Mouse (Mus musculus): ENCODE results near the gene 4921536K21Rik. TPM values are rescaled to one million over a fixed set of nuclear protein-coding genes. Genes with fewer than 3 reads are reported as not detected.

The 4921536K21Rik gene
- total RNA-seq (2014; fragmentation: Nextera tagmentation) = not detected in 2 replicates
- total RNA-seq (2017) = 0.56 TPM in 1 of 2 replicates, not detected in the other

DNA sequence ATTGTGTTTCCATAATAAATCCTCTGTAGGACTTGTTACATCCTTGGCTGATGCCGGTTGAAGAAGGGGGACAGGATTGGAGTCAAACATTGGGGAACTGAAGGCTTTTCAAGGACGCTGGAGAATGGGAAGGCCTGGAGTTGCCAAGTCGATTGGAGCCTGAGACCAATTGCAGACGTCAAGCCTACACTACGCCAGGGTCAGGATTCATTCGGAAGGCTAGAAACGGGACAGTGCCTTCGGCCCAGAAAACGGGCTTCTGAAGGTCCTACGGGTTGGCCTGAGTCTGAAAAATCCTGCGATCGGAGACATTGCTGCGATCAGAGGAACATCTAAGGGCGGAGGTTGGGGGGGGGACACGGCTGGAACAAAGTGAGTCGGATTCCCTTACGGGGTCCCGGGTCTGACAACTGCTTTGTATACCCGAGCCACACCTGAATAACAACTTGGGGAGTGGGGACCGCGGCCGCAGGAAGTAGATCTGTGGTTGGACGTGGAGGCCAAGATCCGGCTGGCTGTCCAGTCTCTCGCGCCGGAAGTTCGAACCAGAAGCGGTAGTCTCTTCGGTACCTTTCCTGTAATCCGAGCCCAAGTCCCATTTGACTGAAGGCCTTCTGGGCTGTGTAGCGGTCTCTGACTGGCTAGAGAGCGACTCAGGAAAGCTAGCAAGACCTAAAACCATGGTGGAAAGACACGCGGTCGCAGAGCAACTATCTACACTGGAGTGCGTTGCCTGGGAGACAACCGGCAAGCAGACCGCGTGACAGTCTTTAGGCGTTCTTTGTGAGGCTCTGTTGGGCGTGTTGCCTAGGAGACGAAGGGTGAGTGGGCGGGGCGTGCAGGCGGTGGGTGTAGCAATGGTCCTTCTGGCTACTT, at the start of gene 4921536K21Rik, which contains the start of gene Dusp18:
Gene 4921536K21Rik, minus strand, starts transcription at position 693 of the 876 bp plus-strand sequence.
Gene Dusp18, plus strand, starts transcription at position 835 of the 876 bp plus-strand sequence.
- peak; percentile 99 for ATAC-seq (replicated peaks; ENCODE audit: low FRiP score, low TSS enrichment, poor library complexity, severe bottlenecking)

DNA sequence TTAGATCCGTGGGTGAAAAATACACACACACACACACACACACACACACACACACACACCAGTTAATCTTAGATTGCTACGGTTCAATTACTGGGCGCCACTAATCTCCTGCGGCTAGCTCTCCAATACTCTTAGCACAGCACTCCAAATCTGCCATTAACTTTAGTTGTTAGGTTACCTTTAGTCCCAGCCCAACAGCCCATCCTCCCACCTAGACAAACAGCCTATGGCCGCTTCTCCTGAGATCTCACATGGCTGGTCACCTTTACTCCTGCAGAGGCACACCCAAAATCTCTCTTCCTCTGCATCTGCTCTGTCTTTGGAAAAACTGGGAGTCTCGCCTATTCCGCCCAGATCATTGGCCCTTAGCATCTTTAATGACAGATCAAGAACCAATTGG, 46.5 kb upstream of the 4921536K21Rik start:
- ATAC-seq (replicated peaks; ENCODE audit: low FRiP score, low TSS enrichment, poor library complexity, severe bottlenecking) = no peak

DNA sequence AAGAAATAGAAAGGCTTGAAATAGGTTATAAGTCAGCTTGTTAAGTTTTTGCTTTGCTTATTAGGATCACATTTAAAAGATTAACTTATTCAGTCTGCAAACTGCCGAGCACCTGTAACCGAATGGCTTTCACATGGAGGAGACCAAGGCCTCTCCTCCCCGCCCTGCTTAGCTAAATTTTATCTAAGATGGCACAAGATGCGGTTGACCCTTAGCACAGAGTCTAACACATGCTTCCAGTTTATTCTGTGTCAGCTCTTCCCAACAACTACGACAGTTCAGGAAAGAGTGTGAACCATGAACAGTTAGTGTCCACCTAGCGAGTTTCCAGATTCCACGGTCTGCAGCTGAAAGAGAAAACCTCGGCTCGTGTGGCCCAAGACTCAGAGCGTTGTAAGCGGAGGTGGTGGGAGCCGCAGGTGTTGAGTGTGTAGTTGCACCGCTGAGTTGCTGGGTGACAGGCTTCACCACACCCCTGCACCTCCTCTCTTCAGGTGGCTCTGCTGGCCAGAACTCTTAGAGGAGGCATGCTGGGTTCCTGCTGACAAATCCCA, 42.5 kb upstream of the 4921536K21Rik start:
- no peak for ATAC-seq (replicated peaks; ENCODE audit: low FRiP score, low TSS enrichment, poor library complexity, severe bottlenecking)

DNA sequence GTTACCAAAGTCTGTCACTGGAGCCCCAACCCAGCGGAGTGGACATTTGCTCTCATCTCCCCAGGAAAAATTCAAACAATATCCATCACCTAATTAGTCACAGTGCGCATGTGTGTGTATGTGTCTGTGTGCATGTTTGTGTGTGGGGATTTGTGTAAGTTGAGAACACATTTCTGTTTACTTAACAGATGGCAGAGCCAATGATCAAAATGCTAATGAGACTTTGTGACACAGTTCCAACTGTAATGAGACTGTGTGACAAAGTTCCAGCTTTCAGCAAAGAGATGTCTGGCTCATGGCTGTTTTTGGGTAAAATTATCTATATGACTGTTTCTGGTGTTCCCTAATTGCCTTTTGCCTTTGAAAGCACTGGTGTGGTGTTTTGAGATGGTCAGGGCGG, 41.4 kb upstream of the 4921536K21Rik start:
- no peak for ATAC-seq (replicated peaks; ENCODE audit: low FRiP score, low TSS enrichment, poor library complexity, severe bottlenecking)

DNA sequence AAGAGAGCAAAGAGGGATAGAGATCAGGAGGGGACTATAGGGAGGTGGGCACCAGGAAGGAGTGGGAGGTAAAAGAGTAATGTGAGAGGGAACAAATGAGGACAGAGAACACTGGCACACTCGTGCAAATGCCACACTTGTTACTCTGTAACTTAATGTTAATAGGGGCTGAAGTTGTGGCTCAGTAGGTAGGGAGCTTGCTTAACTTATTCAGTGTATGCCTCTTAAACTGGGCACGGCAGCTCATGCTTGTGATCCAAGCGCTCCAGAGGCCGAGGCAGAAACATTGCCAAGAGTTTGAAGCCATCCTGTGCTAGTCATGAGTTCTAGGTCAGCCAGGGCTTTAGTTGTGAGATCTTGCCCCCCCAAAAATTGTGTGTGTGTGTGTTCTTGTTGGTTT, 40.2 kb upstream of the 4921536K21Rik start:
- ATAC-seq (replicated peaks; ENCODE audit: low FRiP score, low TSS enrichment, poor library complexity, severe bottlenecking) = no peak

DNA sequence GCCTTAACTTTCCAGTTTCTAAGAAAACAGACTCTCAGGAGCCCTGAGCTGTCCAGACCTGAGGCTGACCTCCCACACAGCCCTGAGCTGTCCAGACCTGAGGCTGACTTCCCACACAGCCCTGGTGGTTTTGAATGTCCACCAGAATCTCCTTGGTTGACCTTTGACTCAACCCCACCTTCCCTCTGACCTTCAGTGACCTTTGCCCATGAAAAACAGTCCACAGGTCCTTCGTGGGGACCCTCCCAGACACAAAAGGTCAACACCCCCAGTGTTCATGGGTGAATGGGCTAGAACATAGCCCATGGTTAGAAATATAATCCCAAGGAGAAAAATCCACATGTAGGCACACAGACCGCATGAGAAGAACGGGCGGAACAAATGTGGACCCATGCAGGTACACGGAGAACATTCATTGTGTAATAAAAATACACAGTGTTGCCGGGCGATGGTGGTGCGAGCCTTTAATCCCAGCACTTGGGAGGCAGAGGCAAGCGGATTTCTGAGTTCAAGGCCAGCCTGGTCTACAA, 38.9 kb upstream of the 4921536K21Rik start:
- ATAC-seq (replicated peaks; ENCODE audit: low FRiP score, low TSS enrichment, poor library complexity, severe bottlenecking) = no peak

DNA sequence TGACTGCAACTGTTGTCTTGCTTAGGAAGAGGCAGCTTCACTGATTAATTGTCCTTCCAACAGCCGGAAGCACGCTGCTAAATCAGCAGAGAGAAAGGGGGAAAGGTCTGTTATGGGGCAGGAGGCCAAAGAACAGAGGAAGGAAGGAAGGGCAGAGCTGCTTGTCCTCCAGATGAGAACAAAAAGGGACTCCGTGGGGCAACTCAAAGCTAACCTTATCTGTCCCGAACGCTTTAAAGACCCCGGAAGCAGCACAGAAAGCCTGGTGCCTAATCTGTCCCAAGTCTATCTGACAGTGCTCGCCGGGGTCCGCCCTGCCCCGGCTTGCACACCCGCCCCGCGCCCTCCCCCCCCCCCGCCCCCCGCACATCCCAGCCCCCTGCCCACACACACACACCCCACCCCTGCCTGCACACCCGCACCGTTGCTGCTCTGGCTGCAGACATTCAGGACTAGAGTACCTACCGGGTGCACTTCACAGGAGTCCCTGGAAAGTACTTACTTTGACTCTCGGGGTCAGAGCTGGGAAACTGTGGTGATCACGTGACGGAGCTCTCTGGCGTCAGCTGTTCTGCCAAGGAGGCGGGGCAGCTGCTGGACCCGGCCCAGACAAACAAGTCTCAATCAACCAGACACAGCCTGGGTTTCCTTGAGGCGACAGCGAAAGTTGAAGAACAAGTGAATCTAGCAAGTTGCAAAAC, 36.8 kb upstream of the 4921536K21Rik start, which contains the start of gene Tcn2:
Gene Tcn2, minus strand, starts transcription at position 649 of the 701 bp plus-strand sequence.
- ATAC-seq (replicated peaks; ENCODE audit: low FRiP score, low TSS enrichment, poor library complexity, severe bottlenecking) = peak; percentile 85

DNA sequence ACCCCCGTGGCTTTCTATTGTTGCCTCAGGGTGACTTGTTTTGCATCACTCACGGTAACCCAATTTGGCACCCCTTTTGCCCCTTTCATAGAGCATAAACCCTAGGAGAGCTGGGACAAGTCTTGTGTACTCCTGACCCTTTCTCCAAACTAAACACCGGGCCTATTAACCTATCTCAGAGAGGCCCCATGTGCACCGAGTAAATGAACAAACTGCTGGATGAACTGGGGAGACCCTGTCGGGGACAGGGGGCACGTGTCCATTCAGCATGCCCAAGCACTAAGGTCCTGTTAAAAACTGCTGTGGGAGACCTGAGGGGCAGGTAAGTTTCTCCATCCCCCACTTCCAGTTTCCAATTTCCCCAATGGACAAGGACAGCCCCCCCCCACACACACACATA, 36.0 kb upstream of the 4921536K21Rik start:
- ATAC-seq (replicated peaks; ENCODE audit: low FRiP score, low TSS enrichment, poor library complexity, severe bottlenecking) = no peak

DNA sequence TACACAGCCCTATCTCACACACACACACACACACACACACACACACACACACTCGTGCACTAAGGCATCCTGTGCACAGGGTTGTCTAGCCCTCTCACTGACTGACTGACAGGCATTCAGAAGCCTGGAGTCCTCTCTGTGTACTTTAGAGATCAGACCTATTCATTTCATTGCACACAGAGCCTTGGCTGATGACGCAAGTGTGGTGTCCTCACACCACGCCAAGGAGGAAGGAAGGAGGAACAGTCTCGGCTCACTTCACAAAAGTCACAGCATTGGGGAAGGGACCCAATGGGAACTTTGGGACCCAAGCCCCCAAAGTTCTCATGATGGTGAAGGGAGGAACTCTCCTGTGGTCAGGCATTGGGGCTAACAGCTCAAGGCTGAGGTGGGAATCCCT, 35.1 kb upstream of the 4921536K21Rik start:
- ATAC-seq (replicated peaks; ENCODE audit: low FRiP score, low TSS enrichment, poor library complexity, severe bottlenecking) = no peak

DNA sequence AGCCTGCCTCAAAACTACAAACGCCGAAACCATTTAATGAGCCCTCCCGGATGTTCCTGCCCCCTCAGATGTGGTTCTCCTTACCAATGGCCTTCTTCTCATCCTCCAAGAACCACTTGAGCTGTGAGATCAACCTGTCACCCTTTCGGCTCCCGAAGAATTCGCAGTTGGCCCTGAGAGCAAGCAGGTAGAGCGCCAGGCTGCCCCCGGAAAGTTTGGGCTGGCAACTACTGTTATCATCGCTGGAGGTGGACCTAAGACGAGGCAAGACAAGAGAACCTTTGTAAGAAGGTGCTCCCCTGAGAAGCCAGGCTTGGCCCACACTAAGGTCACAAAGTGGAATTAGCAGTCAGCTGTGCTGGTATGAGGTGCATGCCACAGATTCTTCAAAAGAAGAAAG, 31.0 kb upstream of the 4921536K21Rik start:
- ATAC-seq (replicated peaks; ENCODE audit: low FRiP score, low TSS enrichment, poor library complexity, severe bottlenecking) = no peak

DNA sequence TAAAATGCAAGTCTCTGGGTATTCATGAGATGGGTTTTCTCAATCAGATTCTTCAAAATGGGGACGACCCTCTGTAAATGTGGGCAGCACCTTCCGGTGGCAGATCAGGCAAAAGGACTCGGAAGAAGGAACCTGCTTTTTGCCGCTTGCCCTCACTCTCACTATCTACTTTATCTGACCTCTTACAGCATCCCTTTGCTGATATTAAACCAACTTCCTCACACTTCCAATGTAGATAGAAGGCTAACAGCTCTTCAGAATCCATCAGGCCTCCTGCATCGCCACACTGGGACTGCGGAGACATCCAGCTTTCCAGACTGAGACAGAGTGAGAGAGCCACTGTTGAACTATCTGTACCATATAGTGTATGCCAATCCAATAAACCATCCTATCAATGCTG, 27.8 kb upstream of the 4921536K21Rik start:
- no peak for ATAC-seq (replicated peaks; ENCODE audit: low FRiP score, low TSS enrichment, poor library complexity, severe bottlenecking)

DNA sequence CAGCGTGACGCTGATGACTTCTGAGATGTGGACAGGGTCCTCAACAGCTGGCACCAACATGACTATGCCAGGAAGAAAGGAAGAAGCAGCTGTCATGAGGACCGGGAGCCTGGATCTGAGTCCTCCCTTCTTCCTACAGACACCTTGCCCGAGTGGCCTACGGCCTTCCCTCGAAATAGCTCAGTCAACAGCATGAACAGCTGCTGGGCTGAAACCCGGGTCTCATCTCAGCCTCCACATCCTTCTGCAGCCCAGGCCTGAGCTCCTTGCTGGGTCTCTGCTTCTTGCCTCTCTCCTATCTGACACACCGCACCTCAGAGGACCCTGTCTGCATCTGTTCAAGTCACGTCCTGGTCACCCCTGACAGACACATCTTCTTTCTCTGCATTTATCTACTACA, 27.2 kb upstream of the 4921536K21Rik start:
- ATAC-seq (replicated peaks; ENCODE audit: low FRiP score, low TSS enrichment, poor library complexity, severe bottlenecking) = no peak

DNA sequence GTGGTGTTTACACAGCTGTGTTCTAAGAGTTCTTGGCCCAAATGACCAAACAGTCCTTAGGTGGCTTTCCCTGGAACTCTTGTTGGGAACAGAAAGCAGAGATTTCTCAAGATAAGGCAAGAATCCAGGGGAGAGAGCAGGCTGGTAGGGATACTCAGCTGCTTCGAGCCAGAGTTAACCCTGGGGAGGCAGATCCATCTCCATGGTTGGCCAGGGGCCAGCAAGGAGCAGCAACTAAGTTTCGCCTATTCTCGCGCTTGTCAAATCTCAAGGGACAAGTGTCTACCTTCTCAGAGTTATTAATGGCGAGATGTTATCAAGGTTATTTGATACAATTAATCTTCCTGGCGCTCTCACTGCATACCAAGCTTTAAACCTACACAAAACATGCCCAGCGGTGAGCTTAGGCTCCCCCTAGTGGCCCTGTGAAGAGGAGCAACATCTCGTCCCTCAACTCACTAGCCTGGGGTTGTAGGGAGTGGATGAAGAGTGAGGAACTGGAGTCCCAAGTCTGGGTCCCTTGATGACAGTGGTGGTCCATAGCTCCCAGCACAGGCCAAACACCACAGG, 26.5 kb upstream of the 4921536K21Rik start:
- ATAC-seq (replicated peaks; ENCODE audit: low FRiP score, low TSS enrichment, poor library complexity, severe bottlenecking) = peak; percentile 85

DNA sequence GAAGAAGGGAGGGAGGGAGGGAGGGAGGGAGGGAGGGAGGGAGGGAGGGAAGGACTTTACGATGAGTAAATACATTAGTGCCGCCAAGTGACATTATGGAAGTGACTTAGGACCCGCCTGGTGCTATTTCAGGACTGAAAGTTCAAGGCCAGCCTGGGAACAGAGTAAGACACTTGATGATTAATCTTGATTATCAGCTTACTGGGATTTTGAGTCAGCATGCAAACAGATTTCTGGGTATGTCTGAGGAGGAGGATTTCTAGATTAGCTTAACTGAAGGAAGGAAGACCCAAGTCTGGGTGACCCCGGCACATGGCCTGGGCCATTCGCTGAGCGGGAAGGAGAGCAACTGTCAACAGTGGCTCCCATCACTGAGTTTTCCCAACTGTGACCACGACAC, 25.6 kb upstream of the 4921536K21Rik start:
- no peak for ATAC-seq (replicated peaks; ENCODE audit: low FRiP score, low TSS enrichment, poor library complexity, severe bottlenecking)

DNA sequence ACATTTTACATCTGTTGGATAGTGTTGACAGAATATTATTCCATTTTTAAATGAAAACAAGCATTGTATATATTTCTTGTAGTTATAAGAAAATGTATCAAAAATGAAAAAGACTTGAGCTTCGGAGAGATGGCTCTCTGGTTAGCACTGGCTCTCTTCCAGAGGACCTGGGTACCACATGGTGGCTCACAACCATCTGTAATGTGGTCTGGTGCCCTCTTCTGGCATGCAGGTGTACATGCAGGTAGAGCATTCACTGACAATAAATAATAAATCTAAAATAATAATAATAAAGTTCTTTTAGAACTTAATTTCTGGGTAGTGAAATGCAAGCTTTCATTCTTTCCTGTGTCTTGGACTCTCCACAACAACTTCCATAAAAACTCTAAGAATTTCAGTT, 23.8 kb upstream of the 4921536K21Rik start:
- ATAC-seq (replicated peaks; ENCODE audit: low FRiP score, low TSS enrichment, poor library complexity, severe bottlenecking) = no peak

DNA sequence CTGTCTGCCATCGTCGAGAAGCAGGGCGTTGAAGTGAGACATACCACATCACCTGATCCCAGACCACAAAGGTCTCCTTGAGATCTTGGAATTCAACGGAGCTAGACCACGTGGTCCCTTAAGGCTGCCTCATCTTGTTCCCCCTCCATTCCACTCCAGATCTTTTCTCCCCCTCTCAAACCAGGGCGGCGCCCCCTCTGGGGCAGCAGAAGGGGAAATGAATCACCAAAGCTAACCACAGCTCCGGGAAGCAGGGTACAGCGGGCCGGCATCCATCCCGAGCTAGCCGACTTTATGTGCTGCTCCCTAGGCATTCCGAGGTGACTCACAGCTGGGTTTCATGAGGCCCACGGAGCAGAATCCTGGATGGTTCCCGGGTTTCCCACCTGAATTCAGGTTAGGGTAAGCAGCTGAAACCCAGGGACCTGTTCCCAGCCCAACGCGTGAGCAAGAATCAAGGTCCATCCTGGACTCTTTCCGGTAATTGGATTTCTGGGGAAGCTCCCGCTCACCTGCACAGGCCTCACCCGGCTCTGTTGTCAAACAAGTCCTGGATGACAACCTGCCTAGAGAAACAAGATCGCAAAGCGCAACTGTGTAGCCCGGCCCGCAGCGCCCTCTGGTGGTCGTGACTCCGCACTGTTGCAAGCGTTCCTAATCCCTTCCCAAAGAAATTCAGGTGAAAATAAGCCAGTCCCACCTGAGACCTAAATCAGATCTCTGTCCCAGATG, 19.4 kb upstream of the 4921536K21Rik start, which contains the start of gene Slc35e4:
Gene Slc35e4, minus strand, starts transcription at position 556 of the 732 bp plus-strand sequence.
- ATAC-seq (replicated peaks; ENCODE audit: low FRiP score, low TSS enrichment, poor library complexity, severe bottlenecking) = peak; percentile 59

DNA sequence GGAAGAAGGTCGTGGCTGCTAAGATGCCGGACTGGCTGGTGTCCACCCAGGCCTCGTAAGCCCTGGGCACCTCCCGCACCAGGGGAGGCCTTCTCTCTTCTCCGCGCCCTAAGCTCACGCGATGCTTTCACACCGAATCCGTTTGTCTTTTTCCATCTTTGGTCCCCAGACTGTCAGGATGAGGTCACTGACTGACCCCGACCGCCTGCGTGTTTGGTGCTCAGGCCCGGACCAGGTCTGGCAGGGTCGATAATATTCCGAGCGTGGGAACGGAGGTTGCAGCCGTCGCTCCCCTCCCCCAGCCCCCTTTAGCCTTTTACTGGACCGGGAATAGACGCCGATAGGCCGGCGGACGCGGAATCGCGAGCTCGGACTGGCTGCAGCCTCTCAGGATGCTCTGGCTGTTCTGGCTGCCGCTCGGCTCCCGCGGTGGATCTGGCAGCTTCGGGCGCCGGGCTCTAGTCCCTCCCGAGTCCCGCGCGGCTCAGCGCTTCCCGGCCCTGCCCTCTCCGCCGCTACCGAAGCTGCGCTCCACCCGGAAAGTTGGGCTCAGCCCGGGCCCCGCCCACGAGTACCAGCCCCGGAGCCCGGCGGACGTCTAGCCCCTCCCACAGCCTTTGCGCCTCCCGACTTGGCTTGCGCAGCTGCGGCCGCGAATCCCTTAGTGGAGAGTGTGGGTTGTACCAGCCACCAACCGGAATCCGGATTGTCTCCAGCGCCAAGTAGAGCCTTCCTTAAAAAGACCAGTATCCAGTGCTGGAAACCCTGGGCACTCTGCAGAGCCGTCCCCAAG, 18.6 kb upstream of the 4921536K21Rik start:
- peak; percentile 84 for ATAC-seq (replicated peaks; ENCODE audit: low FRiP score, low TSS enrichment, poor library complexity, severe bottlenecking)

DNA sequence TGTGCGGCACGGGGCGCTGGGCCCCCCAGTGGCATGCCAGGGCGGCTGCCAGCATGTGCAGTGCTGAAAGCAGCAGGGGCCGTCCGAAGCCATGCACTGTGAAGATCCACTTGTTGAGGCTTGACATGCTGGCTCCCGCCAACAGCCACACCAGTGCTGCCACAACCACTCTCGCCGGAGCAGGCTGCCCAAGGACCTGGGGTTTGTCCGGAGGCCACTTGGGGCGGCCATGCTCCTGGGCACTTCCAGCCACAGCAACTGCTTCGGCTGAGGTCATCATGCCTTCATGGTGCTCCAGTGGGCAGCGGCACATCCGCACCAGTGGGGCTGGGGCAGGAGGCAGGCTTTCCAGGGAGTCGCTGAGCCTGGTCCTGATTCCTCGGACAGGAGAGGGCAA, 18.0 kb upstream of the 4921536K21Rik start:
- ATAC-seq (replicated peaks; ENCODE audit: low FRiP score, low TSS enrichment, poor library complexity, severe bottlenecking) = no peak
